Mouse (Mus musculus): ENCODE data around the gene Olfr314.
"Not testable (repeated sequence)": the region's sequence is repeated elsewhere in the genome, so short reads cannot be mapped to it uniquely, and the experiment has no call there.

Olfr314 gene

DNA sequence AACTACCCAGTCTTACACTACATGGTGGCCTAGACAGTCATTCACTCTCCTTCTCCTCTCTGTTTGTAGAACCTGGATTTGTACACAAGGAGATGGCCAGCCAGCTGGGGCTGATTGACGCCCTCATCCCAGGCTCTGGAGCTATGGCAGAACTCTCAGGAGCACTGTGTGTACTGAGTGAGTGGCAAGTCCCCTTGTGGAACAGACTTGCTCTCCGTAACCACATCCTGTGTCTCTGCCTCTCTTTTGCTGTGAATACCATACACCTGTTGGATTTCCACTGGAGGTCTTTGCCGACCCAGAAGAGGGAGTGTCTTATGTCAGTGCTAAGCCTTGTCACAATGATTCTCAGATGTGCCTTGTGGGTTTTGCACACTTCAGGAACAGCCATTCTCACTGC lies 49.8 kb downstream of the Olfr314 start:
- DNase-seq (ENCODE audit: extremely low spot score), result not testable (repeated sequence)
